Mouse (Mus musculus) embryonic facial prominence, embryonic 15.5 days (tissue): ENCODE results near the gene Gm5725. TPM values are rescaled to one million over a fixed set of nuclear protein-coding genes. Genes with fewer than 3 reads are reported as not detected.
"Not testable (repeated sequence)": the region's sequence is repeated elsewhere in the genome, so short reads cannot be mapped to it uniquely, and the experiment has no call there.

Experiments used
- ATAC-seq: fragments of 200-750 bp; cut with Nextera tagmentation; 2 replicates; pipeline ENCODE4 v1.8.0; 2017; ENCODE audit warnings: low read depth, moderate TSS enrichment; ENCODE audit not compliant: insufficient number of reproducible peaks, low FRiP score, low TSS enrichment
- H3K27ac ChIP-seq: fragments of 300-500 bp; sonication (generic); replicated peaks from 2 replicates; pipeline ENCODE4 v1.5.1; 2015; ENCODE audit warnings: mild to moderate bottlenecking, inconsistent platforms
- H3K27me3 ChIP-seq: fragments of 300-500 bp; sonication (generic); 2 replicates; pipeline ENCODE4 v1.6.1; 2015; ENCODE audit warnings: inconsistent platforms
- H3K36me3 ChIP-seq: fragments of 300-500 bp; sonication (generic); 2 replicates; pipeline ENCODE4 v1.6.1; 2015; ENCODE audit warnings: mild to moderate bottlenecking, inconsistent platforms
- H3K4me1 ChIP-seq: fragments of 300-500 bp; sonication (generic); 2 replicates; pipeline ENCODE4 v1.6.1; 2015; ENCODE audit warnings: inconsistent platforms
- H3K4me2 ChIP-seq: fragments of 300-500 bp; sonication (generic); replicated peaks from 2 replicates; pipeline ENCODE4 v1.6.1; 2015; ENCODE audit warnings: mild to moderate bottlenecking, inconsistent platforms
- H3K4me3 ChIP-seq: fragments of 300-500 bp; sonication (generic); replicated peaks from 2 replicates; pipeline ENCODE4 v1.5.1; 2015; ENCODE audit warnings: mild to moderate bottlenecking, inconsistent platforms
- H3K9ac ChIP-seq: fragments of 300-500 bp; sonication (generic); 2 replicates; pipeline ENCODE4 v1.6.1; 2015; ENCODE audit warnings: inconsistent platforms
- H3K9me3 ChIP-seq: fragments of 300-500 bp; sonication (generic); replicated peaks from 2 replicates; pipeline ENCODE4 v1.6.1; 2016; ENCODE audit warnings: inconsistent platforms
- WGBS: fragments of 180-500 bp; shearing (Covaris S2); methylation state at CpG from one replicate; pipeline ENCODE4 v1.1.7; 2015; 5-methylcytosine and 5-hydroxymethylcytosine counted together
- polyA plus RNA-seq: library from polyadenylated mRNA; unstranded; fragments of >200 nt; fragmentation: Nextera tagmentation; extraction: Ambion mirVana; gene quantifications from 2 replicates; pipeline ENCODE4 v1.2.1, GENCODE M21; 2015

Gm5725 gene
- polyA plus RNA-seq: not detected in 2 replicates

DNA sequence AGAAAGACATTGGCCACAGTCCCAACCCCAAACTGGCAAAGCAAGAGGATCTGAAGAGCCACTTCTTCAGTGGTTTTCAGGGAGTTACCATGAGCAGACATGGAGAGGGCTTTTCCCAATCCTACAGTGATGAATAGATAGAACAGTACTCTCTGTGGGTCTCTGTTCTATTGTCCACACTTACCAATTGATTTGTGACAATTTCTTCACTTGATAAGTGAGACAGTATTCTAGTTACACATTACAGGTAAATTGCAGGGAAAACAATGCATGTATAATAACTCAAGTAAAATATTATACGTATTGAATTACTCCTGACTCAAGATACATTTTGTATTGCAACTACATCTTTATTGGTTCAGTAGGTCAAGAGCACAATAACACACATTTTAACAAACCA, at the start of gene Gm5725:
Gm5725 (minus strand) TSS at position 101 of the 400 bp plus-strand sequence.
- H3K4me1 ChIP-seq, H3K9me3 ChIP-seq, H3K27me3 ChIP-seq, ATAC-seq, H3K36me3 ChIP-seq, H3K9ac ChIP-seq, H3K27ac ChIP-seq, H3K4me2 ChIP-seq, H3K4me3 ChIP-seq: not testable (repeated sequence)
- WGBS: no CpG with 5 or more reads among the region's 1 CpGs

DNA sequence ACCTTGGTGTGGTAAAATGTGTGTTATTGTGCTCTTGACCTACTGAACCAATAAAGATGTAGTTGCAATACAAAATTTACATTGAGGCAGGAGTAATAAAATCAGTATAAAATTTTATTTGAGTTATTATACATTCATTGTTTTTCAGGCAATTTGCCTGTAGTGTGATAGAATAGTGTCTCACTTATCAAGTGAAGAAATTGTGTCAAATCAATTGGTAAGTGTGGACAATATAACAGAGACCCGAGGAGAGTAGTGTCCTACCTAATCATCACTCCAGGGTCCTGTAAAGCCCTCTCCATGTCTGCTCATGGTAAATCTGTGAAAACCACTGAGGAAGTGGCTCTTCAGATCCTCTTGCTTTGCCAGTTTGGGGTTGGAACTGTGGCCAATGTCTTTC, 12.0 kb downstream of the Gm5725 start, which contains the start of gene Vmn1r135:
Vmn1r135 (plus strand) TSS at position 301 of the 400 bp plus-strand sequence.
- not testable (repeated sequence) for H3K9me3 ChIP-seq, H3K9ac ChIP-seq, H3K4me1 ChIP-seq, H3K27ac ChIP-seq, H3K4me3 ChIP-seq, H3K27me3 ChIP-seq, H3K36me3 ChIP-seq, H3K4me2 ChIP-seq, ATAC-seq
- WGBS: no CpG with 5 or more reads among the region's 1 CpGs

DNA sequence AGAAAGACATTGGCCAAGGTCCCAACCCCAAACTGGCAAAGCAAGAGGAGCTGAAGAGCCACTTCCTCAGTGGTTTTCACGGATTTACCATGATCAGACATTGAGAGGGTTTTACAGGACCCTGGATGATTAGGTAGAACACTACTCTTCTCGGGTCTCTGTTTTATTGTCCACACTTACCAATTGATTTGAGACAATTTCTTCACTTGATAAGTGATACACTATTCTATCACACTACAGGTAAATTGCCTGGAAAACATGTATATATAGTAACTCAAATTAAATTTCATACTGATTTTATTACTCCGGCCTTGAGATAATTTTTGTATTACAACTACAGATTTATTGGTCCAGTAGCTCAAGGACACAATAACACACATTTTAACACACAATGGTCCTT, 47.4 kb downstream of the Gm5725 start, which contains the start of gene Gm4177:
Gm4177 (minus strand) TSS at position 101 of the 400 bp plus-strand sequence.
- H3K4me2 ChIP-seq, H3K9me3 ChIP-seq, H3K9ac ChIP-seq, ATAC-seq, H3K27me3 ChIP-seq, H3K4me1 ChIP-seq, H3K36me3 ChIP-seq, H3K4me3 ChIP-seq, H3K27ac ChIP-seq: not testable (repeated sequence)
- WGBS: no CpG with 5 or more reads among the region's 3 CpGs

Other genes starting within 250 kb of the Gm5725 start
- gene Vmn1r132, start 230.2 kb downstream of the Gm5725 start, polyA plus RNA-seq: not detected in 2 replicates
- gene Gm4175, start 82.8 kb downstream of the Gm5725 start, polyA plus RNA-seq: not detected in 2 replicates
- gene Gm4177, start 47.5 kb downstream of the Gm5725 start, polyA plus RNA-seq: not detected in 2 replicates
- gene Vmn1r135, start 11.9 kb downstream of the Gm5725 start, polyA plus RNA-seq: not detected in 2 replicates
- not detected in 2 replicates for gene Gm5891, start 77.0 kb upstream of the Gm5725 start, polyA plus RNA-seq
- gene Vmn1r137, start 150.3 kb upstream of the Gm5725 start, polyA plus RNA-seq: not detected in 2 replicates
- not detected in 2 replicates for gene Vmn1r138, start 184.6 kb upstream of the Gm5725 start, polyA plus RNA-seq
- not detected in 2 replicates for gene Gm6176, start 212.0 kb upstream of the Gm5725 start, polyA plus RNA-seq
- not detected in 2 replicates for gene Vmn1r139, start 224.8 kb upstream of the Gm5725 start, polyA plus RNA-seq